Mouse (Mus musculus): ENCODE data around the gene Sptan1. TPM values are rescaled to one million over a fixed set of nuclear protein-coding genes. Genes with fewer than 3 reads are reported as not detected.

Gene Sptan1
- total and polyA plus RNA-seq, 3 experiments, result 26.2 to 29.5 TPM; not detected in 1

GRCm38 (mm10) chr2:29965250-29965843 lies at the start of gene Sptan1 (continued):
- no peak for TF ChIP-seq POLR2AphosphoS5 (IDR thresholded peaks at IDR 0.05; ENCODE audit: borderline replicate concordance, low read depth, low read length)
- no peak for TF ChIP-seq E2F4 (IDR thresholded peaks at IDR 0.05; ENCODE audit: borderline replicate concordance, low read depth, low read length)
- no peak for TF ChIP-seq CHD2 (IDR thresholded peaks at IDR 0.05; ENCODE audit: low read length)
- no peak for TF ChIP-seq RCOR1 (IDR thresholded peaks at IDR 0.05; ENCODE audit: low read depth, low read length)

GRCm38 (mm10) chr2:29917621-29918020 lies 47.7 kb upstream of the Sptan1 start:
- H3K79me2 ChIP-seq (ENCODE audit: control insufficient read depth, insufficient read depth, low read length, poor library complexity), result no peaks in the 10 kb centered on the region
- H3K4me3 ChIP-seq (ENCODE audit: control insufficient read depth in 1 of 2, insufficient read depth in 1 of 2, low read depth in 2 of 2, low read length in 2 of 2), result no peak overlapping the region
- H3K27ac ChIP-seq (ENCODE audit: control insufficient read depth, low read depth, low read length), result no peak overlapping the region
- H3K27me3 ChIP-seq (ENCODE audit: control insufficient read depth in 1 of 2, insufficient read depth in 2 of 2, low read length in 2 of 2), result no peaks in the 10 kb centered on the region
- H3K4me1 ChIP-seq (ENCODE audit: control insufficient read depth in 1 of 2, insufficient read depth in 2 of 2, low read length in 2 of 2), result no peaks in the 10 kb centered on the region
- peaks cover 0 to 14% of the 10 kb centered on the region in 2 experiments; a peak in 2 of 4 replicates for H3K36me3 ChIP-seq (ENCODE audit: control insufficient read depth in 1 of 2, insufficient read depth in 2 of 2, low read length in 2 of 2)
- H3K9ac ChIP-seq (ENCODE audit: control insufficient read depth, low read depth, low read length, poor library complexity, severe bottlenecking), result no peak overlapping the region
- TF ChIP-seq SMC3 (IDR thresholded peaks at IDR 0.05; ENCODE audit: low read depth, low read length) (no peak), TCF12 (IDR thresholded peaks at IDR 0.05; ENCODE audit: low read depth, low read length) (no peak), SIN3A (IDR thresholded peaks at IDR 0.05; ENCODE audit: low read length) (no peak), NELFE (IDR thresholded peaks at IDR 0.05; ENCODE audit: low read depth, low read length) (no peak), KAT2A (conservative IDR thresholded peaks at IDR 0.05; ENCODE audit: low read depth, low read length) (no peak)
- DNase-seq (ENCODE audit: low read depth, low spot score), result no peak
- no peaks in the 10 kb centered on the region for H3K9me3 ChIP-seq (replicated peaks; ENCODE audit: insufficient read depth, low read length)

- no peaks in the 10 kb centered on the region for H3K27me3 ChIP-seq (ENCODE audit: control insufficient read depth in 1 of 2, insufficient read depth in 2 of 2, low read length in 2 of 2)
- no peaks in the 10 kb centered on the region for H3K9me3 ChIP-seq (replicated peaks; ENCODE audit: insufficient read depth, low read length)
- no peak overlapping the region for H3K4me3 ChIP-seq (ENCODE audit: control insufficient read depth in 1 of 2, insufficient read depth in 1 of 2, low read depth in 2 of 2, low read length in 2 of 2)
- no peaks in the 10 kb centered on the region for H3K79me2 ChIP-seq (ENCODE audit: control insufficient read depth, insufficient read depth, low read length, poor library complexity)
- no peak for TF ChIP-seq MYB (IDR thresholded peaks at IDR 0.05; ENCODE audit: low read depth, low read length)
- H3K4me1 ChIP-seq (ENCODE audit: control insufficient read depth in 1 of 2, insufficient read depth in 2 of 2, low read length in 2 of 2), result no peaks in the 10 kb centered on the region
- peak; percentile 20 for DNase-seq (ENCODE audit: low read depth, low spot score)
- no peak overlapping the region for H3K27ac ChIP-seq (ENCODE audit: control insufficient read depth, low read depth, low read length)
- no peak overlapping the region for H3K9ac ChIP-seq (ENCODE audit: control insufficient read depth, low read depth, low read length, poor library complexity, severe bottlenecking)
- peaks cover 0 to 22% of the 10 kb centered on the region in 2 experiments; a peak in 2 of 4 replicates for H3K36me3 ChIP-seq (ENCODE audit: control insufficient read depth in 1 of 2, insufficient read depth in 2 of 2, low read length in 2 of 2)
Measured at GRCm38 (mm10) chr2:29922011-29922410, 43.3 kb upstream of the Sptan1 start.

- no peaks in the 10 kb centered on the region for H3K9me3 ChIP-seq (replicated peaks; ENCODE audit: insufficient read depth, low read length)
- H3K4me3 ChIP-seq (ENCODE audit: control insufficient read depth in 1 of 2, insufficient read depth in 1 of 2, low read depth in 2 of 2, low read length in 2 of 2), result no peak overlapping the region
- H3K79me2 ChIP-seq (ENCODE audit: control insufficient read depth, insufficient read depth, low read length, poor library complexity), result no peaks in the 10 kb centered on the region
- H3K27me3 ChIP-seq (ENCODE audit: control insufficient read depth in 1 of 2, insufficient read depth in 2 of 2, low read length in 2 of 2), result no peaks in the 10 kb centered on the region
- TF ChIP-seq MYC (IDR thresholded peaks at IDR 0.05; ENCODE audit: low read depth, low read length) (no peak), ZKSCAN1 (IDR thresholded peaks at IDR 0.05; ENCODE audit: low read depth, low read length) (no peak), MAFK (IDR thresholded peaks at IDR 0.05; ENCODE audit: borderline replicate concordance, low read depth, low read length) (no peak), TCF12 (IDR thresholded peaks at IDR 0.05; ENCODE audit: low read depth, low read length) (no peak), NELFE (IDR thresholded peaks at IDR 0.05; ENCODE audit: low read depth, low read length) (no peak), GATA1 (IDR thresholded peaks at IDR 0.05; ENCODE audit: low read depth, low read length) (no peak), POLR2A (IDR thresholded peaks at IDR 0.05; ENCODE audit: control insufficient read depth in 1 of 2, insufficient read depth in 1 of 2, low read depth in 1 of 2, low read length in 2 of 2, poor library complexity in 1 of 2) (no peak), CHD2 (IDR thresholded peaks at IDR 0.05; ENCODE audit: low read length) (no peak), MYB (IDR thresholded peaks at IDR 0.05; ENCODE audit: low read depth, low read length) (no peak), MAX (IDR thresholded peaks at IDR 0.05; ENCODE audit: low read length) (no peak), ZC3H11A (IDR thresholded peaks at IDR 0.05; ENCODE audit: low read depth, low read length) (no peak), MEF2A (IDR thresholded peaks at IDR 0.05; ENCODE audit: extremely low read depth, insufficient replicate concordance, low read depth, low read length, poor library complexity, severe bottlenecking) (no peak), E2F4 (IDR thresholded peaks at IDR 0.05; ENCODE audit: borderline replicate concordance, low read depth, low read length) (no peak), BHLHE40 (IDR thresholded peaks at IDR 0.05; ENCODE audit: borderline replicate concordance, low read depth, low read length) (no peak), KAT2A (conservative IDR thresholded peaks at IDR 0.05; ENCODE audit: low read depth, low read length) (no peak), POLR2AphosphoS5 (IDR thresholded peaks at IDR 0.05; ENCODE audit: borderline replicate concordance, low read depth, low read length) (no peak), RCOR1 (IDR thresholded peaks at IDR 0.05; ENCODE audit: low read depth, low read length) (no peak), ZMIZ1 (IDR thresholded peaks at IDR 0.05; ENCODE audit: low read depth, low read length) (no peak)
- DNase-seq (ENCODE audit: low read depth, low spot score), result peak; percentile 20
- H3K27ac ChIP-seq (ENCODE audit: control insufficient read depth, low read depth, low read length), result no peak overlapping the region
- no peaks in the 10 kb centered on the region for H3K4me1 ChIP-seq (ENCODE audit: control insufficient read depth in 1 of 2, insufficient read depth in 2 of 2, low read length in 2 of 2)
- peaks cover 0 to 19% of the 10 kb centered on the region in 2 experiments; a peak in 2 of 4 replicates for H3K36me3 ChIP-seq (ENCODE audit: control insufficient read depth in 1 of 2, insufficient read depth in 2 of 2, low read length in 2 of 2)
- no peak overlapping the region for H3K9ac ChIP-seq (ENCODE audit: control insufficient read depth, low read depth, low read length, poor library complexity, severe bottlenecking)
Measured at GRCm38 (mm10) chr2:29926542-29926941, 38.8 kb upstream of the Sptan1 start.
